Mouse (Mus musculus): ENCODE measurements at regions not wholly inside any gene's neighbourhood (a gene's known extent, or its start where the extent isn't known, plus 50 kb on each side); places are given as distances from the start of the nearest gene placed in this dataset.

- DNase-seq (ENCODE audit: low read depth), result no peak
These were observed 252.8 kb upstream of the Nxpe4 start for GRCm38 (mm10) chr9:47909051-47909450.

GRCm38 (mm10) chr9:47910501-47910906 is 251.3 kb upstream of the Nxpe4 start:
- DNase-seq (ENCODE audit: low read depth), result no peak

GRCm38 (mm10) chr9:47912823-47913222 is 249.0 kb upstream of the Nxpe4 start:
- DNase-seq (ENCODE audit: low read depth), result no peak

- peak; percentile 3 for DNase-seq (ENCODE audit: low read depth)
These were observed 226.5 kb upstream of the Nxpe4 start for GRCm38 (mm10) chr9:47935299-47935698.

- DNase-seq (ENCODE audit: low read depth), result no peak
These were observed 225.8 kb upstream of the Nxpe4 start for GRCm38 (mm10) chr9:47935957-47936457.

GRCm38 (mm10) chr9:47938941-47939710 is 222.7 kb upstream of the Nxpe4 start:
- DNase-seq (ENCODE audit: low read depth), result no peak

GRCm38 (mm10) chr9:47942761-47943583 is 218.9 kb upstream of the Nxpe4 start:
- DNase-seq (ENCODE audit: low read depth), result no peak

GRCm38 (mm10) chr9:47946226-47946625 is 215.6 kb upstream of the Nxpe4 start:
- no peak for DNase-seq (ENCODE audit: low read depth)

GRCm38 (mm10) chr9:47957881-47958280 is 203.9 kb upstream of the Nxpe4 start:
- no peak for DNase-seq (ENCODE audit: low read depth)

- DNase-seq (ENCODE audit: low read depth), result no peak
These were observed 203.0 kb upstream of the Nxpe4 start for GRCm38 (mm10) chr9:47958861-47959260.

- no peak for DNase-seq (ENCODE audit: low read depth)
These were observed 200.6 kb upstream of the Nxpe4 start for GRCm38 (mm10) chr9:47961176-47961575.

GRCm38 (mm10) chr9:47962161-47962560 is 199.7 kb upstream of the Nxpe4 start:
- no peak for DNase-seq (ENCODE audit: low read depth)

- DNase-seq (ENCODE audit: low read depth), result no peak
These were observed 199.2 kb upstream of the Nxpe4 start for GRCm38 (mm10) chr9:47962589-47962988.

GRCm38 (mm10) chr9:47973130-47973529 is 188.7 kb upstream of the Nxpe4 start:
- no peak for DNase-seq (ENCODE audit: low read depth)

- DNase-seq (ENCODE audit: low read depth), result no peak
These were observed 176.3 kb upstream of the Nxpe4 start for GRCm38 (mm10) chr9:47985356-47986111.

- no peak for DNase-seq (ENCODE audit: low read depth)
These were observed 174.6 kb upstream of the Nxpe4 start for GRCm38 (mm10) chr9:47987266-47987665.

GRCm38 (mm10) chr9:47994671-47995070 is 167.2 kb upstream of the Nxpe4 start:
- no peak for DNase-seq (ENCODE audit: low read depth)

GRCm38 (mm10) chr9:47999632-48000031 is 162.2 kb upstream of the Nxpe4 start:
- DNase-seq (ENCODE audit: low read depth), result no peak

- DNase-seq (ENCODE audit: low read depth), result no peak
These were observed 132.8 kb upstream of the Nxpe4 start for GRCm38 (mm10) chr9:48029021-48029420.

- no peak for DNase-seq (ENCODE audit: low read depth)
These were observed 131.0 kb upstream of the Nxpe4 start for GRCm38 (mm10) chr9:48030839-48031238.

- DNase-seq (ENCODE audit: low read depth), result no peak
These were observed 125.9 kb upstream of the Nxpe4 start for GRCm38 (mm10) chr9:48035959-48036358.

- DNase-seq (ENCODE audit: low read depth), result no peak
These were observed 117.0 kb upstream of the Nxpe4 start for GRCm38 (mm10) chr9:48044826-48045225.

All from naive thymus-derived CD4-positive, alpha-beta T cell, adult 2 months (primary cell).